Mouse (Mus musculus): ENCODE measurements around the gene Mlh1. TPM values are rescaled to one million over a fixed set of nuclear protein-coding genes. Genes with fewer than 3 reads are reported as not detected.

Gene Mlh1
- total RNA-seq, 2 experiments from 2014 or later: 11.0 to 11.1 TPM

Other genes with a start within 250 kb of the Mlh1 start
- gene Ccrl2, start 214.3 kb downstream of the Mlh1 start, total RNA-seq (2021): 10 to 100 TPM in 1 of 2 experiments, 1 to 10 TPM in 1; 9.3 to 10.2 TPM
- 10 to 100 TPM; 48.8 to 58.4 TPM for gene Lrrfip2, start 154.2 kb downstream of the Mlh1 start, total RNA-seq (2021)
- 10 to 100 TPM; 31.2 to 37.8 TPM for gene Epm2aip1, start 138 bp upstream of the Mlh1 start, total RNA-seq (2021)
- 100 to 1,000 TPM in 1 of 2 experiments, 10 to 100 TPM in 1; 47.6 to 122 TPM for gene Trank1, start 39.9 kb upstream of the Mlh1 start, total RNA-seq (2021)
- 1 to 10 TPM in 1 of 2 experiments, under 1 TPM in 1; 0.99 to 1.1 TPM for gene Dclk3, start 167.3 kb upstream of the Mlh1 start, total RNA-seq (2021)